Mouse (Mus musculus) intestine, postnatal 0 days (tissue): Measurements from ENCODE around the gene Lrriq4. TPM values are rescaled to one million over a fixed set of nuclear protein-coding genes. Genes with fewer than 3 reads are reported as not detected.

Experiments
- ATAC-seq: fragments of 200-750 bp; cut with Nextera tagmentation; 2 replicates; pipeline ENCODE4 v1.8.0; 2017; ENCODE audit warnings: mild to moderate bottlenecking, moderate TSS enrichment, moderate library complexity
- H3K27ac ChIP-seq: fragments of 300-500 bp; sonication (generic); 2 replicates; pipeline ENCODE4 v1.5.1; 2014; ENCODE audit warnings: mild to moderate bottlenecking, low read depth, low read length, moderate library complexity
- H3K27me3 ChIP-seq: fragments of 300-500 bp; sonication (generic); replicated peaks from 2 replicates; pipeline ENCODE4 v1.6.1; 2014; ENCODE audit warnings: low read length, mixed read lengths; ENCODE audit not compliant: control insufficient read depth, insufficient read depth
- H3K36me3 ChIP-seq: fragments of 300-500 bp; sonication (generic); 2 replicates; pipeline ENCODE4 v1.6.1; 2014; ENCODE audit warnings: mild to moderate bottlenecking, moderate library complexity; ENCODE audit not compliant: control insufficient read depth, insufficient read depth
- H3K4me1 ChIP-seq: fragments of 300-500 bp; sonication (generic); replicated peaks from 2 replicates; pipeline ENCODE4 v1.6.1; 2014; ENCODE audit warnings: antibody characterized with exemption, low read length, mixed read lengths; ENCODE audit not compliant: control insufficient read depth, insufficient read depth
- H3K4me2 ChIP-seq: fragments of 300-500 bp; sonication (generic); replicated peaks from 2 replicates; pipeline ENCODE4 v1.6.1; 2014; ENCODE audit warnings: low read depth, mild to moderate bottlenecking, moderate library complexity
- H3K4me3 ChIP-seq: fragments of 300-500 bp; sonication (generic); 2 replicates; pipeline ENCODE4 v1.5.1; 2014; ENCODE audit warnings: low read depth, low read length
- H3K9ac ChIP-seq: fragments of 300-500 bp; sonication (generic); 2 replicates; pipeline ENCODE4 v1.6.1; 2014; ENCODE audit warnings: mild to moderate bottlenecking, low read depth, low read length
- H3K9me3 ChIP-seq: fragments of 300-500 bp; sonication (generic); 2 replicates; pipeline ENCODE4 v1.6.1; 2016; ENCODE audit warnings: mixed run types; ENCODE audit not compliant: control insufficient read depth
- CTCF ChIP-seq: sonication (generic); IDR thresholded peaks from 2 replicates; pipeline ENCODE4 v1.5.1; 2016; ENCODE audit warnings: low read depth, mild to moderate bottlenecking, control low read depth, antibody characterized with exemption, moderate library complexity
- WGBS: fragments of 180-500 bp; shearing (Covaris S2); extraction: QIAGEN DNeasy Blood & Tissue Kit; methylation state at CpG from one replicate; pipeline ENCODE4 v1.1.7; 2014; 5-methylcytosine and 5-hydroxymethylcytosine counted together
- polyA plus RNA-seq: library from polyadenylated mRNA; unstranded; fragments of >200 nt; fragmentation: Nextera tagmentation; extraction: Ambion mirVana; gene quantifications from 2 replicates; pipeline ENCODE4 v1.2.1, GENCODE M21; 2015

Lrriq4 gene
- polyA plus RNA-seq, 1 experiment from 2014 or later, result not detected

DNA sequence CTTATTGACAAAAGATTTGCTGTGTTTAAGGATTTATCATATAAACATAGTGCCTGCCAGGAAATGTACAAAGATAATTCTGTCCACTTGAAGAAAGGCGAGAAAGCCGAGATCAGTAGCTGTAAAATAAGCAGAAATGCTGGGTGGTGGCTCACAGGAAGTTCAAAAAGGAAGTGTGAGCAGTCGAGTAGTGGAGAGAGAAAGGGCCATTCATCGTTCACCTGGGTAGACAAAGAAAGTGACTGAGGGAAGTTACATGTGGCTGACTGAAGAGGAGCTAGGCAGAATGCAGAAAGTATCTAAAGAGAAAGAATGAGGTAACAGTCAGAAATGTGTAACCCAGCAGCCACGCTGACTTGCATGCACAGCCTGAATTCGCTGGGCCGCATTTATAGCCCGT is 24.2 kb upstream of the Lrriq4 start:
- Histone ChIP-seq H3K36me3 (peaks cover 36% of the 10 kb centered on the region), H3K4me3 (no peak overlapping the region), H3K27me3 (no peaks in the 10 kb centered on the region), H3K27ac (no peak overlapping the region), H3K9me3 (no peaks in the 10 kb centered on the region), H3K4me2 (no peak overlapping the region), H3K9ac (no peak overlapping the region), H3K4me1 (no peaks in the 10 kb centered on the region)
- ATAC-seq, result no peak
- 70% methylated on average over 8 of the region's 8 CpGs for WGBS
- no peak for TF ChIP-seq CTCF

DNA sequence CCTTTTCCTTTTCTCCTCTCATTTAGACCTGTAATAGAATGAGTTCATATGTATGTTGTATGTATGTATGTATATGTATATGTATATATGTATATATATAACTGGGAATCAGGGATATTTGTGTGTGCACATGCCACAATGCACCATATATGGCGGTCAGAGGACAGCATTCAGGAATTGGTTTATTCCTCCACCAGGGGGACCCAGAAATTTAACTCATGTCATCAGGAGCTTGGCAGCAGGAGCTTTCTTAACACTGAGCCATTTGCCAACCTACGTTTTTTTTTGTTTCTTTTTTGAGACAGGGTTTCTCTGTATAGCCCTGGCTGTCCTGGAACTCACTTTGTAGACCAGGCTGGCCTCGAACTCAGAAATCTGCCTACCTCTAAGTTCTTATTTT is 10.6 kb upstream of the Lrriq4 start:
- Histone ChIP-seq H3K9me3 (no peaks in the 10 kb centered on the region), H3K27ac (no peak overlapping the region), H3K4me2 (no peak overlapping the region), H3K36me3 (no peaks in the 10 kb centered on the region), H3K9ac (no peak overlapping the region), H3K27me3 (no peaks in the 10 kb centered on the region), H3K4me3 (no peak overlapping the region), H3K4me1 (no peaks in the 10 kb centered on the region)
- 63% methylated on average over 3 of the region's 3 CpGs for WGBS
- no peak for ATAC-seq
- no peak for TF ChIP-seq CTCF

DNA sequence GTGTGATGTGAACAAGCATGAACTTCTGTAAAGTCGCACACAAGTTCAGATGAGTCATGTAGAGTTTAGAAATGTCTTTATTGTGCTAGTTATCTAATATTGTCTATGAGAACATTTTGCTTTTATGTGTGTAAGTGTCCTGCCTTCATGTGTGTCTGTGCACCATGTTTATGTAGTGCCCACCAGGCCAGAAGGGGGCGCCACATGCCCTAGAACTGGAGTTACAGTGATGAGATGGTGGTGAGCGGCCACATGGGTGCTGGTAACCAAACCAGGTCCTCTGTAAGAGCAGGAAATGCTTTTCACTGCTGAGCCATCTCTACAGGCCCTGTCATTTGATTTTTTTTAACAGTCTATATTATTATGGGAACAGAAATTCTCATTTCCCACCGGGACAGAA is 8.7 kb upstream of the Lrriq4 start:
- peak; percentile 17; the same call in 1 of the 2 replicates for TF ChIP-seq CTCF
- 82% methylated on average over 4 of the region's 4 CpGs for WGBS
- H3K4me2 ChIP-seq, result no peak overlapping the region
- no peaks in the 10 kb centered on the region for H3K27me3 ChIP-seq
- no peak overlapping the region for H3K27ac ChIP-seq
- H3K4me1 ChIP-seq, result no peaks in the 10 kb centered on the region
- no peaks in the 10 kb centered on the region for H3K36me3 ChIP-seq
- no peaks in the 10 kb centered on the region for H3K9me3 ChIP-seq
- no peak for ATAC-seq
- H3K9ac ChIP-seq, result no peak overlapping the region
- no peak overlapping the region for H3K4me3 ChIP-seq

DNA sequence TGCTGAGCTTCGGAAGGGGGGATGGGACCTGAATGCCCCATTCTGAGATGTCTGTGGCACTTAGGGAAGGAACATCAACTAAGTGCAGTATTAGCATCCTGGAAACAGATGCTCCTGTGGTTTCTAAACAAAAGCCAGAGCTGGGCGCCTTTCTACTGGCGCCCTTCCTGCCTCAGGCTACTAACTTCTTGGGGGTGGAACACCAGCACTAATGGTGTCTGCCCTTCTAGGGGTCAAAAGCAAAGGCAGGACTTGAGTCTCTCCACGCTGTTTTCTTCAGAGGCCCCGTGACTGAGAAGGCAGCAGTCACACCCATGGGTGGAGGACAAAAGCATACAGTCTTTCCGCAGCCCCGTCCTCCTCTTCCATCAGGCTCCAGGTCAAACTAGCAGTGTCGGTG is 2.5 kb downstream of the Lrriq4 start:
- H3K4me1 ChIP-seq, result no peaks in the 10 kb centered on the region
- H3K27ac ChIP-seq, result no peak overlapping the region
- no peak for TF ChIP-seq CTCF
- no peaks in the 10 kb centered on the region for H3K36me3 ChIP-seq
- no peak for ATAC-seq
- H3K4me3 ChIP-seq, result no peak overlapping the region
- no peak overlapping the region for H3K9ac ChIP-seq
- H3K9me3 ChIP-seq, result no peaks in the 10 kb centered on the region
- 46% methylated on average over 8 of the region's 8 CpGs for WGBS
- 0 out of 2 replicates have a peak, but pooled peaks cover 22% of the 10 kb centered on the region for H3K27me3 ChIP-seq
- no peak overlapping the region for H3K4me2 ChIP-seq

DNA sequence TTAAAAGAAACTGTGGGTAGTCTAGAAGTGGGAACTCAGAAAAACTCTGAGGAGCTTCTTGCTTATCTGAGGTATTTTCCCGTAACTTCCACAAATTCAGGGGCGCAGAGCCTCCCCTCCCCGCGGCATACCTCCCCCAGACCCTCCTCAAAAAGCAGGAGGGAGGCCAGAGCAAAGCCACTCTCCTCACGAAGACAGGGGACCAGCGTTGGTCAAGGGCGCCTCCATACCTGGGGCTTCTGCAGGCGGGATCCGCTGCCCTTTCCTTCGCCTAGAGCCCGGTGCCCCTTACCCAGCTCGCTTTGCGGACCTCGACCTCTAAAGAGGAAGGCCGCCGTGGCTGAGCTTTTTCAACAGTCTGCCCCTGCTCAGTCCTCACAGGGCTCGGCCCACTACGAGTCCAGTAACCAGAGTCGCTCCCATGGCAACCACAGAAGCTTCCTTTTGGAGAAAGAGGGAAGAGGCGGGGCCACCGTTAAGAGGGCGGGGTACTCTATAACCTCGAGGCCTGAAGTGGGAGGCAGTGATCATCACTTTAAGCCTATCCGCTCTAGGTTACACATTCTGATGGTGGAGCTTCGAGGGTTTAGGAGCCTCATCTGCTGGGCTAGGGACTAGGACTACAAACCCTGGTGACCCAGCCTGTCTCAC is 3.3 kb downstream of the Lrriq4 start, which contains the start of gene Lrrc34:
Gene Lrrc34, minus strand, starts transcription at position 430 of the 651 bp plus-strand sequence.
- 4% methylated on average over 25 of the region's 25 CpGs for WGBS
- H3K4me1 ChIP-seq, result no peaks in the 10 kb centered on the region
- ATAC-seq, result peak; percentile 59
- H3K9ac ChIP-seq, result no peak within 1 kb of the TSS
- no peaks in the 10 kb centered on the region for H3K36me3 ChIP-seq
- no peak within 1 kb of the TSS for H3K27ac ChIP-seq
- TF ChIP-seq CTCF, result no peak
- H3K27me3 ChIP-seq, result 0 out of 2 replicates have a peak, but pooled peaks cover 24% of the 10 kb centered on the region
- peak within 1 kb of the TSS; percentile 55 for H3K4me2 ChIP-seq
- peak within 1 kb of the TSS; percentile 21 for H3K4me3 ChIP-seq
- H3K9me3 ChIP-seq, result no peaks in the 10 kb centered on the region

DNA sequence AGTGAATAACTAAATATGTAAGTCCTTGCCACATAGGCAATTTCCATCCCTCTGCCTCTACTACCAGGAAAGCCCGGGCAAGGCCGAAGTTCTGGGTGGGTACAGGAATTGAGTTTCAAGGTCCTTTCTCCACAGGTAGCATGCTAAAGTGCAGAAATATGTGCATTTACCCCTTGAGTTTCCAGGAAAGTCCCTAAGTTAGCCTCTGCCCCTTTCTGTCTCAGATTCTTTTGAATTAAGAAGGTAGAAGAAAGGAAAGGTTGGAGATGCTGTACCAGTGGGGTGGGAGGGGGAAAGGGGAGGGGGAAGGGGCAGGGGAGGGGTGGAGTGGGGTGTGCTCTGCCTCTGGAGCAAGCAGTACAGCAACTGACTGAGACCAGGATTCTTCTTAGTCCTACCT is 4.2 kb downstream of the Lrriq4 start:
- H3K27me3 ChIP-seq, result 0 out of 2 replicates have a peak, but pooled peaks cover 24% of the 10 kb centered on the region
- no peaks in the 10 kb centered on the region for H3K9me3 ChIP-seq
- 92% methylated on average over 2 of the region's 2 CpGs for WGBS
- no peak overlapping the region for H3K4me2 ChIP-seq
- no peak for TF ChIP-seq CTCF
- H3K9ac ChIP-seq, result no peak overlapping the region
- H3K36me3 ChIP-seq, result no peaks in the 10 kb centered on the region
- no peak for ATAC-seq
- H3K27ac ChIP-seq, result no peak overlapping the region
- no peak overlapping the region for H3K4me3 ChIP-seq
- H3K4me1 ChIP-seq, result no peaks in the 10 kb centered on the region
